ENCODE assay signal across 34 mouse cellular contexts in the genomic region with DNA sequence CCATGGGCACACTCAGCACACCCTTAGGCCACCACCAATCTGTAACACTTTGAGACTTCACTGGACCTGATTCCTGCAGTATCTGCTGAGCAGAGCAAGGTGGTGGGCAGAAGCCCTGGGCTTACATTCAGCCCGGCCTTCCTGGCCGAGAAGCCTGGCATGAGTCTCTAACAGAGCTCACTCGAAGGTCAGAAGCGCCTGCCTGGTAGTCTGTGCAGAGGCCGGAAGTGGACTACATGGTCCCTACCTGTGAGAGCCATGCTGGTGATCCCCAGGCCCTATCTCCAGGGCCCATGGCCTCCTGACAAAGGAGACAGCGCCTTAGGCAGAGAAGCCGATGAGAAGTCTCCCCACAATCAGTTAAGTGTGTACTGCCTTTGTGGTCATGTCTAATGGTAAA. TPM values are rescaled to one million over a fixed set of nuclear protein-coding genes. Genes with fewer than 3 reads are reported as not detected.
DNase-seq lines count a peak whose midpoint lies in the region; ATAC-seq and TF ChIP-seq lines count a peak whose summit lies in the region.
"Had no signal": no experiment of that assay in that cellular context is flagged by ENCODE, and none has a peak within 500 bp of the region (broad histone marks: within the 10 kb centered on the region; RNA-seq: fewer than 3 reads in every experiment).

No protein-coding gene starts in this region.

- no peak for DNase-seq in heart, adult 8-10 months (ENCODE audit: low spot score)
- no peak for DNase-seq in G1E (ENCODE audit: low spot score)
- DNase-seq in embryonic facial prominence, embryonic 11.5 days (ENCODE audit: low spot score): no peak
- no peak for DNase-seq in liver, embryonic 13.5 days
- DNase-seq in layer of hippocampus, adult 18-20 months (ENCODE audit: low spot score in 2 of 2): no peak
- DNase-seq in left cerebral cortex, postnatal 36 days (ENCODE audit: low spot score in 2 of 2): no peak
- DNase-seq: adrenal gland, adult 2 months; cerebellum, adult 2 months; cerebellum, postnatal 25 days; embryo, embryonic 11 days; kidney, adult 8-10 months; kidney, postnatal 10 days; lung, adult 18-20 months; retina, postnatal 1 day; right cerebral cortex, postnatal 25 days; spleen, adult 18-20 months; thymus, postnatal 4 days had no signal

- H3K36me3 ChIP-seq in heart, embryonic 11.5 days (ENCODE audit: control insufficient read depth, insufficient read depth, low read length): no peaks in the 10 kb centered on the region
- H3K36me3 ChIP-seq in G1E (replicated peaks): peaks cover 67% of the 10 kb centered on the region
- no peaks in the 10 kb centered on the region for H3K36me3 ChIP-seq in embryonic facial prominence, embryonic 11.5 days (replicated peaks; ENCODE audit: control insufficient read depth, insufficient read depth, low read depth, low read length)
- peaks cover 56% of the 10 kb centered on the region for H3K36me3 ChIP-seq in liver, embryonic 13.5 days
- H3K36me3 ChIP-seq: heart, embryonic 15.5 days had no signal

- peak overlapping the region; percentile 36 for H3K4me3 ChIP-seq in heart, embryonic 11.5 days (ENCODE audit: low read depth, low read length)
- H3K4me3 ChIP-seq in G1E (ENCODE audit: low read depth, low read length): peak overlapping the region; percentile 46; the same call in 1 of the 2 replicates
- no peak overlapping the region for H3K4me3 ChIP-seq in embryonic facial prominence, embryonic 11.5 days (ENCODE audit: low read depth, low read length)
- peak overlapping the region; percentile 74 for H3K4me3 ChIP-seq in liver, embryonic 13.5 days (replicated peaks)
- H3K4me3 ChIP-seq: embryonic facial prominence, embryonic 15.5 days; forebrain, embryonic 12.5 days; heart, embryonic 15.5 days; hindbrain, embryonic 15.5 days; megakaryocyte, embryonic 14.5 days; midbrain, embryonic 15.5 days; myocyte; neural tube, embryonic 13.5 days had no signal

- no peaks in the 10 kb centered on the region for H3K27me3 ChIP-seq in heart, embryonic 11.5 days (ENCODE audit: control insufficient read depth, insufficient read depth, low read length)
- H3K27me3 ChIP-seq in G1E (ENCODE audit: insufficient read depth, low read length): no peaks in the 10 kb centered on the region
- H3K27me3 ChIP-seq in embryonic facial prominence, embryonic 11.5 days (ENCODE audit: control insufficient read depth, insufficient read depth, low read length): no peaks in the 10 kb centered on the region
- no peaks in the 10 kb centered on the region for H3K27me3 ChIP-seq in liver, embryonic 13.5 days
- H3K27me3 ChIP-seq: embryonic facial prominence, embryonic 15.5 days; forebrain, embryonic 12.5 days; heart, embryonic 15.5 days; hindbrain, embryonic 15.5 days; megakaryocyte, embryonic 14.5 days; midbrain, embryonic 15.5 days; neural tube, embryonic 13.5 days; Patski had no signal

- peak overlapping the region; percentile 50; the same call in 1 of the 2 replicates for H3K4me2 ChIP-seq in heart, embryonic 11.5 days
- no peak overlapping the region for H3K4me2 ChIP-seq in embryonic facial prominence, embryonic 11.5 days (ENCODE audit: low read depth, low read length)
- H3K4me2 ChIP-seq in liver, embryonic 13.5 days: peak overlapping the region; percentile 81
- H3K4me2 ChIP-seq: embryonic facial prominence, embryonic 15.5 days; forebrain, embryonic 12.5 days; heart, embryonic 15.5 days; hindbrain, embryonic 15.5 days; midbrain, embryonic 15.5 days; neural tube, embryonic 13.5 days had no signal

- H3K9me3 ChIP-seq in heart, embryonic 11.5 days (replicated peaks; ENCODE audit: control insufficient read depth, low read length): no peaks in the 10 kb centered on the region
- no peaks in the 10 kb centered on the region for H3K9me3 ChIP-seq in G1E (replicated peaks)
- no peaks in the 10 kb centered on the region for H3K9me3 ChIP-seq in embryonic facial prominence, embryonic 11.5 days (replicated peaks; ENCODE audit: control insufficient read depth, low read length)
- H3K9me3 ChIP-seq in liver, embryonic 13.5 days (replicated peaks): no peaks in the 10 kb centered on the region
- H3K9me3 ChIP-seq: embryonic facial prominence, embryonic 15.5 days; forebrain, embryonic 12.5 days; heart, embryonic 15.5 days; hindbrain, embryonic 15.5 days; megakaryocyte, embryonic 14.5 days; midbrain, embryonic 15.5 days; neural tube, embryonic 13.5 days had no signal

- WGBS in heart, embryonic 11.5 days (ENCODE audit: insufficient replicate concordance): 69% methylated on average over 7 of the region's 7 CpGs
- 93% methylated on average over 7 of the region's 7 CpGs for WGBS in embryonic facial prominence, embryonic 11.5 days
- WGBS in liver, embryonic 13.5 days (ENCODE audit: insufficient replicate concordance): 44% methylated on average over 7 of the region's 7 CpGs

- H3K27ac ChIP-seq in heart, embryonic 11.5 days (ENCODE audit: low read depth, low read length): peak overlapping the region; percentile 64
- H3K27ac ChIP-seq in embryonic facial prominence, embryonic 11.5 days (replicated peaks; ENCODE audit: low read depth, low read length): no peak overlapping the region
- peak overlapping the region; percentile 100 for H3K27ac ChIP-seq in liver, embryonic 13.5 days
- H3K27ac ChIP-seq: embryonic facial prominence, embryonic 15.5 days; forebrain, embryonic 12.5 days; heart, embryonic 15.5 days; hindbrain, embryonic 15.5 days; midbrain, embryonic 15.5 days; neural tube, embryonic 13.5 days had no signal

- ATAC-seq in heart, embryonic 11.5 days (replicated peaks; ENCODE audit: insufficient number of reproducible peaks, low FRiP score, low TSS enrichment): no peak
- no peak for ATAC-seq in G1E (ENCODE audit: extremely low read depth, insufficient number of reproducible peaks, low FRiP score, poor library complexity, severe bottlenecking)
- no peak for ATAC-seq in embryonic facial prominence, embryonic 11.5 days (replicated peaks; ENCODE audit: insufficient number of reproducible peaks, low FRiP score, low TSS enrichment, low read depth)
- ATAC-seq in liver, embryonic 13.5 days (ENCODE audit: low read depth): 0 out of 2 replicates have a peak, but pooled peaks have one; percentile 3
- ATAC-seq in activated CD4-positive, CD25-positive, alpha-beta regulatory T cell, adult 4 months: no peak
- ATAC-seq: CD4-positive, CD25-positive, alpha-beta regulatory T cell, adult 4 months; midbrain, embryonic 15.5 days; Patski had no signal

- no peak for TF ChIP-seq CTCF in G1E (IDR thresholded peaks at IDR 0.05; ENCODE audit: low read depth, low read length)

- H3K9ac ChIP-seq in heart, embryonic 11.5 days (ENCODE audit: low read depth, low read length): peak overlapping the region; percentile 54; the same call in 1 of the 2 replicates
- H3K9ac ChIP-seq in embryonic facial prominence, embryonic 11.5 days (replicated peaks; ENCODE audit: low read length): peak overlapping the region; percentile 22; the same call in 1 of the 2 replicates
- peak overlapping the region; percentile 81 for H3K9ac ChIP-seq in liver, embryonic 13.5 days
- H3K9ac ChIP-seq: embryonic facial prominence, embryonic 15.5 days; forebrain, embryonic 12.5 days; heart, embryonic 15.5 days; hindbrain, embryonic 15.5 days; midbrain, embryonic 15.5 days; neural tube, embryonic 13.5 days had no signal

- peaks cover 6% of the 10 kb centered on the region; the same call in 1 of the 2 replicates for H3K4me1 ChIP-seq in heart, embryonic 11.5 days (ENCODE audit: control insufficient read depth, insufficient read depth, low read length)
- peaks cover 79% of the 10 kb centered on the region for H3K4me1 ChIP-seq in G1E (ENCODE audit: insufficient read depth, low read depth, low read length)
- H3K4me1 ChIP-seq in embryonic facial prominence, embryonic 11.5 days (ENCODE audit: control insufficient read depth, insufficient read depth, low read length): no peaks in the 10 kb centered on the region
- peaks cover 85% of the 10 kb centered on the region for H3K4me1 ChIP-seq in liver, embryonic 13.5 days (replicated peaks)
- H3K4me1 ChIP-seq: embryonic facial prominence, embryonic 15.5 days; forebrain, embryonic 12.5 days; heart, embryonic 15.5 days; hindbrain, embryonic 15.5 days; midbrain, embryonic 15.5 days; neural tube, embryonic 13.5 days had no signal

- intact Hi-C loops in left cerebral cortex, postnatal 36 days (cut with DNase I): no loop called here

RNA-seq across cellular contexts. Expression of a gene that starts 7.8 kb away (rescaled TPM):
- 100 and 102 TPM in 2 replicates for polyA plus RNA-seq in heart, embryonic 11.5 days (2014; fragmentation: Nextera tagmentation; extraction: Ambion mirVana)
- total RNA-seq in heart, adult 8-10 months (2022): 10 to 100 TPM; 48.8 to 59.6 (median 59.1) TPM
- total RNA-seq in G1E (2014; fragmentation: Nextera tagmentation): 60.0 and 61.6 TPM in 2 replicates
- 92.2 and 103 TPM in 2 replicates for total RNA-seq in G1E (2017)
- polyA plus RNA-seq in G1E (2012): 117 and 130 TPM in 2 replicates
- 202 and 220 TPM in 2 replicates for polyA plus RNA-seq in embryonic facial prominence, embryonic 11.5 days (2014; fragmentation: Nextera tagmentation; extraction: Ambion mirVana)
- 121 and 142 TPM in 2 replicates for polyA plus RNA-seq in liver, embryonic 13.5 days (2015; fragmentation: Nextera tagmentation; extraction: Ambion mirVana)
- total RNA-seq in layer of hippocampus, adult 18-20 months (2021): 10 to 100 TPM; 64.7 to 67.8 TPM
- 10 to 100 TPM; 61.3 to 63.9 TPM for total RNA-seq in left cerebral cortex, postnatal 36 days (2021)
- polyA plus RNA-seq in activated CD4-positive, CD25-positive, alpha-beta regulatory T cell, adult 4 months (2017; shearing (Covaris generic)): 100 to 1,000 TPM; 196 to 216 TPM

RNA-seq across cellular contexts. Expression of a gene that starts 8.5 kb away (rescaled TPM):
- polyA plus RNA-seq in heart, embryonic 11.5 days (2014; fragmentation: Nextera tagmentation; extraction: Ambion mirVana): 53.0 and 53.6 TPM in 2 replicates
- 10 to 100 TPM; 22.1 to 25.5 (median 23.2) TPM for total RNA-seq in heart, adult 8-10 months (2022)
- total RNA-seq in G1E (2014; fragmentation: Nextera tagmentation) (18.3 and 33.8 TPM in 2 replicates), G1E (2017) (25.7 and 26.7 TPM in 2 replicates)
- 1.8 and 2.9 TPM in 2 replicates for polyA plus RNA-seq in G1E (2012)
- 41.0 and 42.0 TPM in 2 replicates for polyA plus RNA-seq in embryonic facial prominence, embryonic 11.5 days (2014; fragmentation: Nextera tagmentation; extraction: Ambion mirVana)
- polyA plus RNA-seq in liver, embryonic 13.5 days (2015; fragmentation: Nextera tagmentation; extraction: Ambion mirVana): 184 and 196 TPM in 2 replicates
- total RNA-seq in layer of hippocampus, adult 18-20 months (2021): 10 to 100 TPM; 18.4 to 19.1 TPM
- 10 to 100 TPM; 18.9 to 21.1 TPM for total RNA-seq in left cerebral cortex, postnatal 36 days (2021)
- polyA plus RNA-seq in activated CD4-positive, CD25-positive, alpha-beta regulatory T cell, adult 4 months (2017; shearing (Covaris generic)): 10 to 100 TPM; 22.5 to 36.3 TPM

RNA-seq across cellular contexts. Expression of a gene that starts 21.5 kb away (rescaled TPM):
- 0.11 and 0.23 TPM in 2 replicates for polyA plus RNA-seq in heart, embryonic 11.5 days (2014; fragmentation: Nextera tagmentation; extraction: Ambion mirVana)
- not detected for total RNA-seq in heart, adult 8-10 months (2022)
- total RNA-seq in G1E (2014; fragmentation: Nextera tagmentation) (not detected in 2 replicates), G1E (2017) (not detected in 2 replicates)
- polyA plus RNA-seq in G1E (2012): not detected in 2 replicates
- polyA plus RNA-seq in embryonic facial prominence, embryonic 11.5 days (2014; fragmentation: Nextera tagmentation; extraction: Ambion mirVana): 0.13 and 0.14 TPM in 2 replicates
- 0.09 TPM in 1 of 2 replicates, not detected in the other for polyA plus RNA-seq in liver, embryonic 13.5 days (2015; fragmentation: Nextera tagmentation; extraction: Ambion mirVana)
- under 1 TPM; 0.20 to 0.25 TPM for total RNA-seq in layer of hippocampus, adult 18-20 months (2021)
- under 1 TPM in 1 of 2 experiments, not detected in 1; 0.27 TPM for total RNA-seq in left cerebral cortex, postnatal 36 days (2021)
- polyA plus RNA-seq in activated CD4-positive, CD25-positive, alpha-beta regulatory T cell, adult 4 months (2017; shearing (Covaris generic)): under 1 TPM in 1 of 2 experiments, not detected in 1; 0.33 TPM
- total RNA-seq: adrenal gland, adult 2 months; gastrocnemius, adult 8-10 months; hematopoietic stem cell, adult 5-6 weeks had no signal
- polyA plus RNA-seq: cerebellum, adult 2 months; forebrain, embryonic 12.5 days; gonadal fat pad, adult 2 months; heart, embryonic 15.5 days; intestine, embryonic 14.5 days; myocyte; neural tube, embryonic 13.5 days; Patski; stomach, embryonic 14.5 days had no signal

Comparison
In these comparisons a context has a peak if more than half of its experiments do, and no peak if none do; other contexts are left out.
1. H3K9ac ChIP-seq: peak in every context shown above with its lines; median percentile 81 in liver, embryonic 13.5 days; 54 in heart, embryonic 11.5 days; 22 in embryonic facial prominence, embryonic 11.5 days.